15 mouse cellular contexts compared by ENCODE assay signal in the genomic region with DNA sequence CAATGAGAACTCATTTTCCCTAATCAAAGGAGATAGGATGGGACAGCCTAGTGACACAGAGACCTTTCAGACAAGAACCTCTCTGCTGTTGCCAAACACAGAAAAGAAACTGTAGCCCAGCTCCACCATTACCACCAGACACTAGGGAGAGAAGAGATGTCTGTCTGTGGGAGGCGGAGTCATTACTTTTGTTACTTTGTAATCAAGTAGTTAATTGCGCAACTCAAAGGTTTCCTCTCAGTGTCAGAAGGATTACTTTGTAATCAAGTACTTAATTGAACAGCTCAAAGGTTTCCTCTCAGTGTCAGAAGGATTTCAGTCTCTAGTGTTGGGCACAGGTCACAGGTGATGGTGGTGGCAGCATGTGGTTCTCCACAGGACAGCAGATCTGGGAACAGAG.
"Had no signal": no experiment of that assay in that cellular context is flagged by ENCODE, and none has a peak within 500 bp of the region (broad histone marks: within the 10 kb centered on the region; RNA-seq: fewer than 3 reads in every experiment).

No protein-coding gene starts in this region.

- DNase-seq: lung, adult 18-20 months; lung, embryonic 14.5 days; lung, postnatal 10 days; lung, postnatal 4 days; right cerebral cortex, postnatal 14 days; thymus, adult 2 months; thymus, postnatal 25 days; thymus, postnatal 4 days had no signal

- H3K27me3 ChIP-seq: megakaryocyte, embryonic 14.5 days; midbrain, embryonic 13.5 days; midbrain, embryonic 15.5 days; neural tube, embryonic 12.5 days; stomach, embryonic 15.5 days had no signal

- H3K27ac ChIP-seq: midbrain, embryonic 13.5 days; midbrain, embryonic 15.5 days; neural tube, embryonic 12.5 days; stomach, embryonic 15.5 days; stomach, postnatal 0 days had no signal

- ATAC-seq: midbrain, embryonic 13.5 days; midbrain, embryonic 15.5 days had no signal

- H3K4me1 ChIP-seq: megakaryocyte, embryonic 14.5 days; midbrain, embryonic 13.5 days; midbrain, embryonic 15.5 days; neural tube, embryonic 12.5 days; stomach, embryonic 15.5 days had no signal

- H3K9ac ChIP-seq: lung, embryonic 14.5 days; midbrain, embryonic 13.5 days; midbrain, embryonic 15.5 days; neural tube, embryonic 12.5 days; stomach, embryonic 15.5 days had no signal

- H3K36me3 ChIP-seq: midbrain, embryonic 13.5 days; midbrain, embryonic 15.5 days; neural tube, embryonic 12.5 days; stomach, embryonic 15.5 days had no signal

- H3K9me3 ChIP-seq: megakaryocyte, embryonic 14.5 days; midbrain, embryonic 13.5 days; midbrain, embryonic 15.5 days; neural tube, embryonic 12.5 days; stomach, embryonic 15.5 days had no signal

- H3K4me3 ChIP-seq: megakaryocyte, embryonic 14.5 days; midbrain, embryonic 13.5 days; midbrain, embryonic 15.5 days; neural tube, embryonic 12.5 days; stomach, embryonic 15.5 days had no signal

- H3K4me2 ChIP-seq: lung, embryonic 14.5 days; midbrain, embryonic 11.5 days; midbrain, embryonic 13.5 days; midbrain, embryonic 15.5 days; neural tube, embryonic 12.5 days; stomach, embryonic 15.5 days had no signal
